10 mouse cellular contexts compared by ENCODE assay signal in genomic region chr2:48317821-48318220, GRCm38 (mm10).
DNase-seq lines count a peak whose midpoint lies in the region; ATAC-seq lines count a peak whose summit lies in the region.
"Had no signal": no experiment of that assay in that cellular context is flagged by ENCODE, and none has a peak within 500 bp of the region (broad histone marks: within the 10 kb centered on the region; RNA-seq: fewer than 3 reads in every experiment).

No protein-coding gene starts in this region.

- WGBS in midbrain, embryonic 16.5 days, result 40% methylated on average over 7 of the region's 7 CpGs

- 0 out of 2 replicates have a peak overlapping the region, but pooled peaks have one; percentile 1 for H3K9ac ChIP-seq in midbrain, embryonic 16.5 days (ENCODE audit: low read depth, low read length)
- H3K9ac ChIP-seq: intestine, embryonic 15.5 days had no signal

- no peaks in the 10 kb centered on the region for H3K27me3 ChIP-seq in midbrain, embryonic 16.5 days (ENCODE audit: control insufficient read depth, insufficient read depth, low read depth, low read length)
- H3K27me3 ChIP-seq: intestine, embryonic 15.5 days had no signal

- no peak overlapping the region for H3K4me3 ChIP-seq in midbrain, embryonic 16.5 days (ENCODE audit: low read depth, low read length)
- H3K4me3 ChIP-seq: heart, adult 2 months; intestine, embryonic 15.5 days had no signal

- no peak overlapping the region for H3K27ac ChIP-seq in midbrain, embryonic 16.5 days (ENCODE audit: low read length)
- H3K27ac ChIP-seq: heart, adult 2 months; intestine, embryonic 15.5 days had no signal

- DNase-seq in cerebellum, adult 11-12 months, result peak; percentile 37
- peak; percentile 60 to 62 for DNase-seq in cerebellum, postnatal 25 days
- peak; percentile 44 for DNase-seq in gastrocnemius, postnatal 25 days
- DNase-seq in lung, postnatal 14 days, result no peak
- no peak for DNase-seq in embryo, embryonic 9.5 days (ENCODE audit: extremely low spot score)
- DNase-seq in spleen, postnatal 14 days (ENCODE audit: low spot score in 2 of 2), result no peak
- DNase-seq: heart, adult 2 months; lung, postnatal 36 days had no signal

- H3K4me2 ChIP-seq in midbrain, embryonic 16.5 days (ENCODE audit: low read length), result peak overlapping the region; percentile 25; the same call in 1 of the 2 replicates
- H3K4me2 ChIP-seq: intestine, embryonic 15.5 days had no signal

- no peaks in the 10 kb centered on the region for H3K36me3 ChIP-seq in midbrain, embryonic 16.5 days (ENCODE audit: control insufficient read depth, insufficient read depth, low read length)
- H3K36me3 ChIP-seq: intestine, embryonic 15.5 days had no signal

- ATAC-seq in midbrain, embryonic 16.5 days, result no peak

- H3K9me3 ChIP-seq in midbrain, embryonic 16.5 days (replicated peaks; ENCODE audit: control insufficient read depth, low read length, poor library complexity, severe bottlenecking), result no peaks in the 10 kb centered on the region
- H3K9me3 ChIP-seq: intestine, embryonic 15.5 days had no signal

- peaks cover 6% of the 10 kb centered on the region; the same call in 1 of the 2 replicates for H3K4me1 ChIP-seq in midbrain, embryonic 16.5 days (ENCODE audit: control insufficient read depth, insufficient read depth, low read length)

Comparison
In these comparisons a context has a peak if more than half of its experiments do, and no peak if none do; other contexts are left out.
1. DNase-seq: peak in cerebellum, adult 11-12 months (single experiment), cerebellum, postnatal 25 days (2 of 2) and gastrocnemius, postnatal 25 days (single experiment); none in lung, postnatal 14 days (single experiment), embryo, embryonic 9.5 days (single experiment) and spleen, postnatal 14 days (0 of 2).